Mouse (Mus musculus): ENCODE results near the gene Rxrb. TPM values are rescaled to one million over a fixed set of nuclear protein-coding genes. Genes with fewer than 3 reads are reported as not detected.
"Not testable (repeated sequence)": the region's sequence is repeated elsewhere in the genome, so short reads cannot be mapped to it uniquely, and the experiment has no call there.

Rxrb gene
- polyA plus RNA-seq, 1 experiment from 2014 or later, result 53.3 TPM

- Histone ChIP-seq H3K27ac (ENCODE audit: low read depth, low read length) (no peak within 1 kb of the TSS), H3K27me3 (replicated peaks; ENCODE audit: control insufficient read depth, insufficient read depth, low read length) (peaks cover 12% of the 10 kb centered on the region), H3K9ac (ENCODE audit: low read depth, low read length) (peak within 1 kb of the TSS; percentile 68), H3K4me2 (ENCODE audit: low read length) (peak within 1 kb of the TSS; percentile 97), H3K36me3 (ENCODE audit: control insufficient read depth, insufficient read depth, low read length) (no peaks in the 10 kb centered on the region), H3K9me3 (ENCODE audit: control insufficient read depth, low read length) (no peaks in the 10 kb centered on the region), H3K4me1 (ENCODE audit: control insufficient read depth, insufficient read depth, low read depth, low read length) (peaks cover 3% of the 10 kb centered on the region), H3K4me3 (ENCODE audit: low read length) (peak within 1 kb of the TSS; percentile 58)
- WGBS, result under 1% methylated on average over 29 of the region's 30 CpGs
- peak; percentile 85 for ATAC-seq
Observed at GRCm38 (mm10) chr17:34000150-34000537, 31.5 kb upstream of the Rxrb start, which contains the start of gene H2-K1. Gene H2-K1 (minus strand): TSS chr17:34000347.

GRCm38 (mm10) chr17:34000796-34001195 lies 30.8 kb upstream of the Rxrb start:
- WGBS, result 59% methylated on average over 2 of the region's 2 CpGs
- peaks cover 12% of the 10 kb centered on the region for H3K27me3 ChIP-seq (replicated peaks; ENCODE audit: control insufficient read depth, insufficient read depth, low read length)
- not testable (repeated sequence) for H3K4me1 ChIP-seq (ENCODE audit: control insufficient read depth, insufficient read depth, low read depth, low read length); H3K27ac ChIP-seq (ENCODE audit: low read depth, low read length); H3K4me2 ChIP-seq (ENCODE audit: low read length); ATAC-seq; H3K9ac ChIP-seq (ENCODE audit: low read depth, low read length); H3K9me3 ChIP-seq (ENCODE audit: control insufficient read depth, low read length); H3K4me3 ChIP-seq (ENCODE audit: low read length); H3K36me3 ChIP-seq (ENCODE audit: control insufficient read depth, insufficient read depth, low read length)

- H3K27me3 ChIP-seq (replicated peaks; ENCODE audit: control insufficient read depth, insufficient read depth, low read length), result peaks cover 12% of the 10 kb centered on the region
- WGBS, result 4% methylated on average over 5 of the region's 5 CpGs
- no peaks in the 10 kb centered on the region for H3K36me3 ChIP-seq (ENCODE audit: control insufficient read depth, insufficient read depth, low read length)
- H3K4me3 ChIP-seq (ENCODE audit: low read length), result no peak overlapping the region
- H3K27ac ChIP-seq (ENCODE audit: low read depth, low read length), result no peak overlapping the region
- ATAC-seq, result no peak
- H3K4me2 ChIP-seq (ENCODE audit: low read length), result no peak overlapping the region
- peaks cover 3% of the 10 kb centered on the region for H3K4me1 ChIP-seq (ENCODE audit: control insufficient read depth, insufficient read depth, low read depth, low read length)
- H3K9me3 ChIP-seq (ENCODE audit: control insufficient read depth, low read length), result no peaks in the 10 kb centered on the region
- no peak overlapping the region for H3K9ac ChIP-seq (ENCODE audit: low read depth, low read length)
Observed at GRCm38 (mm10) chr17:34003426-34003825, 28.2 kb upstream of the Rxrb start.

GRCm38 (mm10) chr17:34006570-34006969 lies 25.0 kb upstream of the Rxrb start:
- no peak overlapping the region for H3K4me2 ChIP-seq (ENCODE audit: low read length)
- H3K9ac ChIP-seq (ENCODE audit: low read depth, low read length), result no peak overlapping the region
- peaks cover under 1% of the 10 kb centered on the region for H3K27me3 ChIP-seq (replicated peaks; ENCODE audit: control insufficient read depth, insufficient read depth, low read length)
- H3K27ac ChIP-seq (ENCODE audit: low read depth, low read length), result no peak overlapping the region
- no peaks in the 10 kb centered on the region for H3K9me3 ChIP-seq (ENCODE audit: control insufficient read depth, low read length)
- H3K4me3 ChIP-seq (ENCODE audit: low read length), result no peak overlapping the region
- no peak for ATAC-seq
- H3K36me3 ChIP-seq (ENCODE audit: control insufficient read depth, insufficient read depth, low read length), result no peaks in the 10 kb centered on the region
- H3K4me1 ChIP-seq (ENCODE audit: control insufficient read depth, insufficient read depth, low read depth, low read length), result no peaks in the 10 kb centered on the region
- WGBS, result 51% methylated on average over 2 of the region's 2 CpGs

GRCm38 (mm10) chr17:34010156-34010555 lies 21.5 kb upstream of the Rxrb start:
- no peaks in the 10 kb centered on the region for H3K4me1 ChIP-seq (ENCODE audit: control insufficient read depth, insufficient read depth, low read depth, low read length)
- no peak overlapping the region for H3K9ac ChIP-seq (ENCODE audit: low read depth, low read length)
- H3K4me3 ChIP-seq (ENCODE audit: low read length), result no peak overlapping the region
- WGBS, result 90% methylated on average over 5 of the region's 5 CpGs
- no peaks in the 10 kb centered on the region for H3K36me3 ChIP-seq (ENCODE audit: control insufficient read depth, insufficient read depth, low read length)
- no peak overlapping the region for H3K27ac ChIP-seq (ENCODE audit: low read depth, low read length)
- no peak overlapping the region for H3K4me2 ChIP-seq (ENCODE audit: low read length)
- H3K9me3 ChIP-seq (ENCODE audit: control insufficient read depth, low read length), result no peaks in the 10 kb centered on the region
- no peaks in the 10 kb centered on the region for H3K27me3 ChIP-seq (replicated peaks; ENCODE audit: control insufficient read depth, insufficient read depth, low read length)
- ATAC-seq, result no peak

- H3K4me2 ChIP-seq (ENCODE audit: low read length), result no peak overlapping the region
- H3K9ac ChIP-seq (ENCODE audit: low read depth, low read length), result no peak overlapping the region
- H3K27ac ChIP-seq (ENCODE audit: low read depth, low read length), result no peak overlapping the region
- no peaks in the 10 kb centered on the region for H3K9me3 ChIP-seq (ENCODE audit: control insufficient read depth, low read length)
- 91% methylated on average over 8 of the region's 8 CpGs for WGBS
- no peak overlapping the region for H3K4me3 ChIP-seq (ENCODE audit: low read length)
- no peaks in the 10 kb centered on the region for H3K36me3 ChIP-seq (ENCODE audit: control insufficient read depth, insufficient read depth, low read length)
- H3K27me3 ChIP-seq (replicated peaks; ENCODE audit: control insufficient read depth, insufficient read depth, low read length), result no peaks in the 10 kb centered on the region
- ATAC-seq, result no peak
- no peaks in the 10 kb centered on the region for H3K4me1 ChIP-seq (ENCODE audit: control insufficient read depth, insufficient read depth, low read depth, low read length)
Observed at GRCm38 (mm10) chr17:34013436-34013835, 18.2 kb upstream of the Rxrb start.

- Histone ChIP-seq H3K4me2 (ENCODE audit: low read length) (no peak overlapping the region), H3K9ac (ENCODE audit: low read depth, low read length) (no peak overlapping the region; the same call in 1 of the 2 replicates), H3K4me1 (ENCODE audit: control insufficient read depth, insufficient read depth, low read depth, low read length) (peaks cover 24% of the 10 kb centered on the region), H3K9me3 (ENCODE audit: control insufficient read depth, low read length) (no peaks in the 10 kb centered on the region), H3K27me3 (replicated peaks; ENCODE audit: control insufficient read depth, insufficient read depth, low read length) (no peaks in the 10 kb centered on the region), H3K36me3 (ENCODE audit: control insufficient read depth, insufficient read depth, low read length) (peaks cover 13% of the 10 kb centered on the region), H3K4me3 (ENCODE audit: low read length) (no peak overlapping the region), H3K27ac (ENCODE audit: low read depth, low read length) (no peak overlapping the region)
- ATAC-seq, result no peak
- WGBS, result 95% methylated on average over 22 of the region's 23 CpGs
Observed at GRCm38 (mm10) chr17:34021539-34022413, 9.8 kb upstream of the Rxrb start.

- ATAC-seq, result no peak
- H3K27ac ChIP-seq (ENCODE audit: low read depth, low read length), result no peak overlapping the region
- H3K9me3 ChIP-seq (ENCODE audit: control insufficient read depth, low read length), result no peaks in the 10 kb centered on the region
- H3K4me1 ChIP-seq (ENCODE audit: control insufficient read depth, insufficient read depth, low read depth, low read length), result peaks cover 31% of the 10 kb centered on the region
- H3K27me3 ChIP-seq (replicated peaks; ENCODE audit: control insufficient read depth, insufficient read depth, low read length), result no peaks in the 10 kb centered on the region
- no peak overlapping the region for H3K4me2 ChIP-seq (ENCODE audit: low read length)
- no peak overlapping the region for H3K9ac ChIP-seq (ENCODE audit: low read depth, low read length)
- peaks cover 13% of the 10 kb centered on the region for H3K36me3 ChIP-seq (ENCODE audit: control insufficient read depth, insufficient read depth, low read length)
- WGBS, result 97% methylated on average over 14 of the region's 14 CpGs
- H3K4me3 ChIP-seq (ENCODE audit: low read length), result no peak overlapping the region
Observed at GRCm38 (mm10) chr17:34022414-34022783, 9.2 kb upstream of the Rxrb start.

GRCm38 (mm10) chr17:34022987-34023386 lies 8.6 kb upstream of the Rxrb start:
- H3K9ac ChIP-seq (ENCODE audit: low read depth, low read length), result no peak overlapping the region
- no peak overlapping the region for H3K4me3 ChIP-seq (ENCODE audit: low read length)
- H3K27ac ChIP-seq (ENCODE audit: low read depth, low read length), result no peak overlapping the region
- peaks cover 13% of the 10 kb centered on the region for H3K36me3 ChIP-seq (ENCODE audit: control insufficient read depth, insufficient read depth, low read length)
- no peak for ATAC-seq
- H3K27me3 ChIP-seq (replicated peaks; ENCODE audit: control insufficient read depth, insufficient read depth, low read length), result no peaks in the 10 kb centered on the region
- no peaks in the 10 kb centered on the region for H3K9me3 ChIP-seq (ENCODE audit: control insufficient read depth, low read length)
- no peak overlapping the region for H3K4me2 ChIP-seq (ENCODE audit: low read length)
- 97% methylated on average over 20 of the region's 20 CpGs for WGBS
- peaks cover 34% of the 10 kb centered on the region for H3K4me1 ChIP-seq (ENCODE audit: control insufficient read depth, insufficient read depth, low read depth, low read length)

All from hindbrain, embryonic 16.5 days (tissue).